Mouse (Mus musculus) hindlimb bud, embryonic 11.5 days (tissue): Measurements from ENCODE around the gene Mthfsl.
"Not testable (repeated sequence)": the region's sequence is repeated elsewhere in the genome, so short reads cannot be mapped to it uniquely, and the experiment has no call there.

Experiments
- DNase-seq: peaks from one replicate; pipeline ENCODE4 v3.0.0-alpha.2; 2012; ENCODE audit warnings: low read depth, low spot score; ENCODE audit errors: extremely low spot score

Gene Mthfsl

DNA sequence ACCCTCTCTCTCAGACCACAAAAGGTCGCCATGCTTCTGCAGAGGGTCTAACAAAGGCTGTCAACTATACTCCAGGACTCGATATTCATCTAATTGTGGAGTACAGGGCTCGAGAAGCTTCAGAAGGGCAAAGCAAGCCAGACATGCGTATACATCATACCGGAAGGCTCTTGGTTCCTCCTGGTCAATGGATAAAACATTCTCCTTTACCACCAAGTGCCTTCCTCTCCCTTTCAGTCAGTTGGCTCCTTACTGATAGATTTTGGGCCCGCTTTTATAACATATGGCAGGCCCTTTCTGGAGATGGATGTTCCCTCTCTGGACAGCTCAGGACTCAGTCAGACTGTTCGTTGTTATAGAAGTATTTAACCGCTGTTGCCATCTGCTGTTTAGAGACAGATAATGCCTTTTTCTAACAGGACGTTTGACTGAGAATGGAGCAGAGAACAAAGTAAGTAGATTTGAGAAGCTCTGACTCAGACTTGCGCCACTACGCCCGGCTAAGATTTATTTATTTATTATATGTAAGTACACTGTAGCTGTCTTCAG, at the start of gene Mthfsl:
Gene Mthfsl (minus strand): TSS at position 308 of the 549 bp plus-strand sequence.
- not testable (repeated sequence) for DNase-seq

DNA sequence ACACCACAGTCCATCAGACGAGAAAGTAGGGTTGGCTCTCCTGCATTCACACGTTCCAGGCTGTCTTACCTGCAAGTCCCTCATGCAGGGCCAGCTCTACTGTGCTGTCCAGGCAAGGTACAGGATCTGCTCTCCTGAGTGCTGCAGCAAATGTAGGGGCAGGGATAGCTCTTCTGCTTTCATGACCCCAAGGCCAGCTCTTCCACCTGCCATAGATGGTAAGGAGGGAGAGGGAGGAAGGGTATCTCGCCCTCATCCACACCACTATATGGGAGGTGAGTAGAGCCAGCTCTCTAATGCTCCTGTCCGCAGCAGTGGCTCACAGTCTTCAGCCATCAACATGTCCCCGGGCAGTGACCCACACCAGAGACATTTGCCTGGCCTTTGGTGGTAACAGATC, 49.4 kb upstream of the Mthfsl start:
- DNase-seq, result not testable (repeated sequence)

DNA sequence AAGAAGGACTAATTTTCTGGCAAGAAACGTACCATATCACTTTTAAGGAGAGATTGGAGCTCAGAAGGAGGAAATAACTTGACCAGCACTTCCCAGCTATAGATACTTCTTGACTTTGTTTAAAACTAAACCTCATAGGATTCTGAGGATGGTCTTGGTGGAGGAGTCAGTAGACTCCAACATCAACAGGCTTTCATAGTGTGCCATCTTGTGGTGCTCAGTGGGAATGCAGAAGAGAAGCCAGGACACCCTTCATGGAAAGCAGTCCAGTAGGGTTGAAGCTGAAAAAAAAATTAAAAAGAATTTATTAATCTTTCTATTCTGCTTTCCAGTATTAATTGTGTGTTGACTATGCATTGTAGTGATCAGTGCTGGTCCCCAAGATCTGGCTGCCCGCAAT, 26.6 kb upstream of the Mthfsl start:
- not testable (repeated sequence) for DNase-seq

DNA sequence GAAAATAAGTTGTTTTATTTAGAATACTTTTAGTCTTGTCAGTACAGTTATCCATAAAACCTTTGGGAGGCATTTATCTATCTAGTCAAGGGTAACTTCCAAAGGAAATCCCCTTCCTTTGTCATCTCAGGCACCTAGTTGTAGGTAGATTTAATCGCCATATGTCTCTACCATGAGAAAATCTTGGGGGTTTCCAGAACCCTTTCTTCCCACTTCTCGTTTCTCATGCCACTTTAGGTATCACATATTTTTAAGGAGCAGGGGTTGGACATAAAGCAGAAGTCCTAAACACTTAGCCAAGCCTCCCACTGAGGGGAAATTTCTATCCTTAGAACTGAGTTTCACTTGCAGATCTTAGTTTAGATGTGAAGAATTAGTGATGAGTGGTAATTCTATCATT, 25.9 kb upstream of the Mthfsl start:
- not testable (repeated sequence) for DNase-seq

DNA sequence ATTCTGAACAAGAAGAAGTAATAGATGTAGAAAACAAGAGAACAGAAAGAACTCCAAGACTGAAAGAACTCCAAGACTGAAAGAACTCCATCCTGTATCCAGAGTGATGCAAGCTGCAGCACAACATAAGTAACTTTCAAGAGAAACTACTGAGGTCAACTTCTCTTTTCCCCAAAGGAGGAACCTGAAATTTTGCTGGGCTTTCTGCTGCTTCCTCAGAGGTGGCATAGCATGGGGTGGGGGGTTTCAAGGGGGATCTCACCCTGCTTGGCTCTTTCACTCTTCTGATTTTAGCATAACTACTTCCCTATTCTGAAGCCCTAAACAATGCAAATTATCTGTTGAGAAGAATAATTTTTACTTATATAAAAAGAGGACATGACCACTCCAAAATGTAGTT, 15.2 kb upstream of the Mthfsl start:
- not testable (repeated sequence) for DNase-seq

DNA sequence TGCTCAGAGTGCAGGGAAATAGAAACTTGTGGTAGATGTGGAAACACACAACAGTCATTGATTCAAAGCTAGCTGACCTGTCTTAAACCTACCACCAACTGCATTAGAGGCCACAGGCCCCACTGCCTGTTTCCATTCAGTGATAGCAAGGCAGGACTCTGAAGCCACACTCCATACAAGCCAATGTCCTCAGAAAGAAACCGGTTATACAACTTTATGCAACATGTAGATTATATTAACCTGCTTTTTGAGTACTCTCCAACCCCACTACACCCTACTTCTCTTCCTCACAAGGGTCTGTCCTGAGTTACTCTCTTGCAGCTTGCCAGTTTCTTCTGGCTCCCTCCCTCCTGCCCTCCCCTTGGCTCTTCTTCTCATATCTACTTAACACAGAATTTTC, 13.1 kb upstream of the Mthfsl start:
- not testable (repeated sequence) for DNase-seq

DNA sequence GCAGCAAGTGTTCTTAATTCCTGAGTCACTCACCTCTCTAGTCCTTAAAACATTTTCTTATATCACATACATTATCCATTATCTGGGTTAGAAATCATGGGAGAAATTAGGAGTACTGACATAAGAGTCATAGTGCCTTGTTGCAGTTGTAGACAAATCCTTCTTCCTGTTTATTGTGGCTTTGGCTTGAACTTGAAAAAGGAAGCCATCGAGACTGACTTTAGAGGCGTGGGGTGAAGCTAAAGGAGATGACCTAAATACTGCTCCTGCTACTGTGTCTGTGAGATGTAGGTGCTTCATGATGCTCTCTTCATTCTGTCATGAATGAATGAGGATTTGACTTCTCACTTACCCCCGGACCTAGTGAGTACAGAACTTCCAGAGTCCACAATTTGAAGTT, 12.2 kb upstream of the Mthfsl start:
- DNase-seq, result not testable (repeated sequence)

DNA sequence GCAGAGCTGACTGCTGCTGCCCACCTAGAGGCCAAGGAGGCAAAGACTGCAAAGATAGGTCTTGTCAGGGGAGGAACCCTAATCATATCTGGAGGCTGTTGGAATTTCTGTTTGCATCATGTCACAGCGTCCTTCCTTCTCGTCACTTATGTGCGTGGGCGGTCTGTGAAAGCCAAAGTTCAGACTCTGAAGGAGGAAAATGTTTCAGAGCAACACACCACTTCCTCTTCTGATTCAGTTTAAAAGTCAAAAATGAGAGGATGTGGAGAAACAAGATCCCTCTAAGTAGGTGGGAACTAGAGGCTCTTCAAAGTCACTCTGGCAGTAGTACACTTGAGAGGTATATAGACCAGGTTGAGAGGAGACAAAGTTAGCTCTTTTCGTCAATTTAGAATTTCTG, 11.6 kb upstream of the Mthfsl start, which contains the start of gene Bcl2a1d:
Gene Bcl2a1d (minus strand): TSS at position 187 of the 400 bp plus-strand sequence.
- not testable (repeated sequence) for DNase-seq

DNA sequence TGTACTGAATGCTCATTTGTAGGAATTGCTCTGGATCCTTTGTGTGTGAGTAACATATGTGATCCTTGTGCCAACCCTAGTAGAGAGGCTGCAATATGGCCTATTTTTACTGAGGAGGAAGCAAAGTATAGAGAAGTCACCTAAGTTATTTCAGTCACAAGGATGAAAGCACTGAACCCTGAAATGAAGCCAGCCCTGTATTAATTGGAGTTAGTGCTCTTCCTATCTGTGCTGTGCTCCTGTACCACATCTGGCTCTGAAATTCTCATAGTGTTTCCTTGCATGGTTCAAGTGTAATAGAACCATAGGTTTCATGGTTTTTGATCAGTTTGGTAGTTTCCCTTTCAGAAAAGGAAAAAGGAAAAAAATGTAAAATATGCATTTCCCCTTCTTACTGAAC, 8.2 kb upstream of the Mthfsl start:
- not testable (repeated sequence) for DNase-seq

DNA sequence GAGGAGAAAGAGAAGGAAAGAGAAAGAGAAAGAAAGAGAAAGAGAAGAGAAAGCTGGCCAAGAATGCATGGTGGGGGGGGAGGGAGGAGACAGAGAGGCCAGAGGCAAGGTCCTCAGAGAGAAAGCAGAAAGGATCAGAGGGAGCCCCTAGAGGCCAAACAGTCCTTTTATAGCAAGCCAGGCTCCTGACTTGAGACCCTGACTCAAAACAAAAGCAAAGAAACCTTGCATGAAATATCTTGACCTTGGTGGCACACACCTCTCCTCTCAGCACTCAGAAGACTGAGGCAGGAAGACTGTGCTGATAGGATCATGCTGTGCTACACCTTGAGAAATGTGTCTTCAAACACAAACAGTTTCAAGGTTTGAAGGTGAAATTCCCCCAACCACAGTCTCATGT, 1.5 kb upstream of the Mthfsl start:
- DNase-seq, result not testable (repeated sequence)

DNA sequence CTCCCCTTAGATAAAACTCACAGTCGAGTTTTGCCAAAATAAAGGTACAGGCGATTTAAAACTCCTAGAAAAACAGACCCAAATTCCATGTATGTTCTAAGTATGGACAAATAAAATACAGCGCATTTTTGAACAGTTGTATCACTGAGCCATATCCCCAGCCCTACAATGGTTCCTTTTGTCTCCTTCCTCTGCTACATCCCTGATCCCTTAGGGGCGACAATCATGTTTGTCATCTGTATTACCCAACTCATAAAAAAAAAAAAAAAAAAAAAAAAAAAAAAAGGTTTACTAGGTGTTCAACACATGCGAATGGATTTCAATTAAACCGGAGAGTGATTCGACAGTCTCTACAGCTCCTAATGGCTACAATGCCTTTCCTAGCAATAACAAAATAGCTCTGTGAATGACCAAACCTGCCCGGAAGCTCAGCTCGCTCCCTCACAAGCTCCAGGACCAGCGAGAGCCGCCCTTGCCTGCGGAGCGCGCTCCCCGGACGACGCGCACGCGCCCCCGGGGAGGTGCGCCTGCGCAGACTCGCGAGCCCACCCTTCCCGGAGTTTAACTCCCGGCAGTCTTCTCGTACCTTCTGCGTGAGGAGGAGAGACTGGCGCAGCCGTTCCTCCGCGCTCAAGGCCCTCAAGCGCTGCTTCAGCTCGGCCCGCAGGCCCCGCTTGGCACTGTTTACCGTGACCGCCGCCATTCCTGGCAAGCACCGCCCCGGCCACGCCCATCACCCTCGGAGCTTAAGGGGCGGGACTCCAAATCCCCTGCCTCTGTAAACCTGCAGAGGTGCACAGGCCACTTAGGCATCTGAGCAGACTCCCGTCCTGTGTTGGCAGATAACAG, 799 bp downstream of the Mthfsl start:
- DNase-seq, result not testable (repeated sequence)

DNA sequence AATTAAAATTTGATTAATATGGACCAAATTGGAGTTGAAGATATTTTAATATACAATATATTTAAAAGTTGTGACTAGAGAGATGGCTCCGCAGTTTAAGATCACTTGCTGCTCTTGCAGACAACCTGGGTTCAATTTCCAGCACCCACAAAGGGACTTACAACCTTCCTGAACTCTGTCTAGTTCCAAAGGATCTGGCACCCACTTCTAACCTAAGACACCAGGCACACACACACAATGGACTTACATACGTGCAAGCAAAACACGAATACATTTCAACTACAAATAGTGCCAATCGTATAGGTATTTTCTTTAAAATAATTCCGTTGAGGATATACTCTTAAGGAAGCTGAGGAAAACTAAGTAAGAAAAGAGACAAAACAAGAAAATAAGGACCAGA, 1.5 kb downstream of the Mthfsl start:
- not testable (repeated sequence) for DNase-seq

DNA sequence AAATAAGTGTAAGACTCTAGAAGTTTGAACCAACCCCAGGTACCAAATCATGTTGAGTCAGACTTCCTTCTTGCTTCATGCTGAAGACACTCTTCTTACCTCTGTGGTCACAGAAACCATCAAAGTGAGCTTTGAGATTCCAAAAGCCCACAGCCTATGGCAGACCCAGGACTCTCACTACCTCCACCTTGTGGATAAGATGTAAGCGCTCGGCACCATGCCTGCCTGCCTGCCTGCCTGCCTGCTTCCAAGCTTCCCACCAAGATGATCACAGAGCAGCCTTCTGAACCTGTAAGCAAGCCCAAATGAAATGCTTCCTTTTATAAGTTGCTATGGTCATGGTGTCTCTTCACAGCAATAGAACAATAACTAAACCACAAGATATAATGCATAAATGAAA, 2.0 kb downstream of the Mthfsl start:
- DNase-seq, result not testable (repeated sequence)

DNA sequence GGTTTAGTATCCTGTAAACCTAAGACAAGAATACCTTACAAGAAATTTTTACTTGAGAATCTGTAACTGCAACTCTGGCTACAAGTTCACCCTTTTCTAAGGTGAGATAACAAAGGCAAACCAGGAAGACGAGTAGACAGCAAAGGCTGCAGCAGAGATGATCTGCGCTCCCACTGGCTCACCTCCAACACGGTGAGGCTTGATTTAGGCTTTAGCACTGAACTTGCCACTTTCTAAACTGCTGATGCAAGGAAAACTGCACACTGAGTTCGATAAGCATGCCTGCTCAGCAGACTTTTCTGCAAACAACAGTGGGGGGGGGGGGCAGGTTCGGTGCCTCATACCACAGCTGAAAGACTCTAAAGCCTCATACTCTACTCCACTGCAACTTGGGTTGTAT, 5.6 kb downstream of the Mthfsl start:
- DNase-seq, result not testable (repeated sequence)

DNA sequence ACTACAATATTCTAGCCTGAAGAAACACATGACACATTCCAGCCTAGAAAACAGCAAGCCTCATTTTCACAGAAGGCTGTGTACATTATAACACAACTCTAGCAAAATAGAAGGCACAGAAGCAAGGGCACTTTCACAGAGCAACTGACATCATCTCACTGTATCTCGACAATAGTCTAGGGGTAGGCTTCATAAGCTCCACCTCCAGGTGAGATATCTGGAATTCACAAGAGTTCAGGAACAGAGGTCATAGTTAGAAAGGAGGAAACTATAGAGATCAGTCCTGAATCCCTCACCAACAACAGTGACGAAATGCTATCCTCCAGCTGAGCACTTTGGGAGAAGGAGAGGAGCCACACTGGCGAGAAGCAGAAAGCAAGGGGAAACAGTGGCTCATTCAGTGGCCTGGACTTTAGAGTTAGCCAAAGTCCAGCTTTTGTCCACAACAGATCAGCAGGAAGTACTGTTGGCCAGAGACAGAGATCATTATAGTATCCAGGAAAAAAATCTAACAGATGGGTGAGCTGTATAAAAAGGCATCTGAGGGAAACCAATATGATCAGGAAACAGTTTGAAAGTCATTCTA, 7.8 kb downstream of the Mthfsl start:
- DNase-seq, result not testable (repeated sequence)

DNA sequence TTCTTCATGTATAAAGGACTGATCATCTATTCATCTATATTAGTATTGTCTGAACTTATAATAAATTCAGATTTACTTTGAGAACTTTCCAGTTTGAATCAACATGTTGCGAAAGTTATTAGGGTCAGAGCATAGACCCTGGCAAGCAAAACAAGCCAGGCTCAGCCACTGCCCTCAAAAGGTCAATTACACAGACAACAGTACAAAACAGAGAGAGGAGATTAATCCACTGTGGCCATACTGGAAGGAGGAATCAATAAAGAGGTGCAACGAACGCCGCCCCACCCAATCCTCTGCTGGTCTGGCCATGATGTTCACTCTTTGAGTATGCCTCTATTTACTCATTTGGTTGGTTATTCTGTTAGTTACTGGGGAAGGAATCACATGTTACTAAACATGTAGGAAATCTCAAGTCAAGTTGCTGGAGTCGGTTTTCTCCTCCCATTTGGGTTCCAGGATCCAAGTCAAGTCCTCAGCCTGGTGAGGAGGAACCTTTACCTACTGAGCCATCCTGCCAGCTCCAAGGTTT, 9.1 kb downstream of the Mthfsl start:
- not testable (repeated sequence) for DNase-seq

DNA sequence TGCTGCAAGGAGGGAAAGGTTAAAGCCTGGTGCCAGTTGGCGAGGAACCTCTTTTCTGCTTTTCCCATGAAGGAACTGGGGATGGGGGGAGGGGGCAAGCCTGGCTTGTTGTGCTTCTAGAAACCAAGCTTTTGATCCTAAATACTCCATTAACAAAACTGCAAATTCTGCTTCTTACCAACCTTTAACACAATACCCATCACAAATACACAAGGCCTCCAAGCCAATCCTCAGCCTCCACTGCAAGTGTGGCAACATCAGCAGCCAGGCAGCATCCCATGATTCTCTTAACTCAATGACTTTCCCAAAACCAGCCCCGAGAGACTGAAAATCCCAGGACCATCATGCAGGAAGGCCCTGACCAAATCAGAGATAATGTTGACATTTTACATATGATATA, 9.7 kb downstream of the Mthfsl start:
- DNase-seq, result not testable (repeated sequence)

DNA sequence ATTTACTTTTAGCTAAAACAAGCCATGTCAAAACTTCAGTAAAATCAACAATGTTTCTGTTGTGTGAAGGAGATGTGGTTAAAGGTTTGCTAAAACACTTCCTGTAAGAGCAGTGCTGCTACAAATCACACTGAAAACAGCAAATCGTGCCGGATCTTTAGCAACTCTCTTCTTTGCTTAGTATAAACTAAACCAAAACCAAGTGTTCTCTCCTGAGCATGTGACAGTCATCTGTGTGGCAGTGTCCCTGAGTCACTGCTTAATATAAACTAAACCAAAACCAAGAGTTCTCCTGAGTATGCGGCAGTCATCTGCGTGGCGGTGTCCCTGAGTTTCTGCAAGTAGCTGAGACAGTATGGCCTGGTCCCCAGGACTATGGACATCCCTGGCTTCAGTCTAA, 10.3 kb downstream of the Mthfsl start:
- DNase-seq, result not testable (repeated sequence)

DNA sequence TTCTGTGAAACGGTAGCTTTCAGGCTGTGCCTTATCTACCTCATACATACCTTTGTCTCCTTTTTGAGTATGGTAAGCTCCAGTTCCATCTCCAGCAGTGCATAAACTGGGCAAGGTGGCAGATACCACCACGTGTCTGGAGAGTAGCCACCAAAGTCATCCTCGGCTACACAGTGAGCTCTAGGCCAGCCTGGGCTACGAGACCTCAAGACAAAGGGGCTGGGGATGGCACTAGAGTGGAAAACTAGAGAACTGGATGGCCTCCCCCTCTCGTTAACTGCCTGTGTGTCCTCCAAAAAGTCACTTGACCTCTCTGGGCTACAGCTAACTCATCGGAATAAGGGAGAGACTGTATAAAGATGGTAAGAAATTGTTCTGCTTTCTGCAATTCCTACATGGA, 10.8 kb downstream of the Mthfsl start:
- DNase-seq, result no peak

DNA sequence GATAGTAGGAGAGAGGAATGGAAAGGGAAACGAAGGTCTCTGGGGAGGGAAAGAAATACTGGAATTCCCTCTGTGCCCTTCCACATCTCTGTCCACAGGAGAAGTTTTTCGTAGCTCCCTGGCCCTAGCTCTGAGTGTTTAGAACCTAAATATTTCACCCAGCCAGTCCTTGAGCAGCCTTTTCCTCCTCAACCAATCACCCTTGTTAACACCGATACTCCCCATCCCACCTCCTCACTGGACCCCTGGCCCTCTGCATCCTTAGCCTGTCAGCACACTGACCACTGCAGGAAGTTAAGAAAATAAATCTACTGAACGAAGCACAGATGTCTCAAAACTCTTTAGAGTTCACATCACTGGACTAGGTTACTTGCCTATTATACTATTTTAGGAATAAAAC, 13.4 kb downstream of the Mthfsl start:
- no peak for DNase-seq

DNA sequence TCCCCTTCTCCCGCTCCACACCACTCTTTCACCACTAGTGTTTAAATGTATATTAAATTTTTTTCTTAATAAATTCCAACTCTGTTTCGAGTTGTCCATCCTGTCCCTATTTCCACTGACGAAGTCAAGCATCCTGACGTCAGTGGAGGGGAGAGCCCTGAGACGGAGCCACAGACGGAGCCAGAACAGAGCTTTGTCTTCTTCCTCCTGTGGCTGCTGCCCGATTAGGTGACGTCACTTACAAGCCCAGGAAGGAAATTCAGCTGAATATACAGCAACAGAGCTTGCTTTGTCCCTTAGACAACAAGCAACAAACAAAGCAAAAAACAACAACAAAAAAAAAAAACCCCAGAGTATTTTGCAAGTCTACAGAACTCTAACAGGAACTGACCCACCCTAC, 14.9 kb downstream of the Mthfsl start:
- DNase-seq, result not testable (repeated sequence)

DNA sequence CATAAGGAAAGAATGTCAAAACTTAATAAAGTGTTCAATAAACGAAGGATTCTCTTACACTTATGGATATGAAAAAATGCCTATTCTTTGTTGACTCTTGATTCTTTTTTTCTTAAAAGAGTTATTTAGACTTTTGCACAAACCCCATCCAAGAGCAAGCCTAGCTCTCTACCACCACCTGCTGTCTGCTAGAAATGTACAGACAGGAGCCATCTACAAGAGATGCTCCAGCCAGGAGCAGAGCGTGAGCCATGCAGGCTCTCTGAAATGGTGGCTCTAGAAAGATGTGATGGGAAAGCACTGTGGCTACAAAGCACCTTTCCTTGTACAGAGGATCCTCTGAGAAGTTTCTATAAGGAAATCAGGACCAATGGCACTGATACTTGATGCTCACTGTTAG, 21.4 kb downstream of the Mthfsl start:
- not testable (repeated sequence) for DNase-seq
